Mouse (Mus musculus) forebrain, postnatal 0 days (tissue): Measurements from ENCODE around the gene Pex14. TPM values are rescaled to one million over a fixed set of nuclear protein-coding genes. Genes with fewer than 3 reads are reported as not detected.

Experiments
- ATAC-seq: fragments of 200-750 bp; cut with Nextera tagmentation; 2 replicates; pipeline ENCODE4 v1.8.0; 2017; ENCODE audit warnings: mild to moderate bottlenecking, moderate library complexity
- DNase-seq: peaks from one replicate; pipeline ENCODE4 v3.0.0-alpha.2; 2015
- H3K27ac ChIP-seq: fragments of 300-500 bp; sonication (generic); 2 replicates; pipeline ENCODE4 v1.5.1; 2014; ENCODE audit warnings: low read depth, mild to moderate bottlenecking, antibody characterized with exemption, low read length, moderate library complexity, mixed read lengths
- H3K27me3 ChIP-seq: fragments of 300-500 bp; sonication (generic); 2 replicates; pipeline ENCODE4 v1.6.1; 2014; ENCODE audit warnings: mild to moderate bottlenecking, low read length, mixed read lengths; ENCODE audit not compliant: insufficient read depth
- H3K36me3 ChIP-seq: fragments of 300-500 bp; sonication (generic); 2 replicates; pipeline ENCODE4 v1.6.1; 2014; ENCODE audit warnings: mild to moderate bottlenecking, moderate library complexity; ENCODE audit not compliant: insufficient read depth
- H3K4me1 ChIP-seq: fragments of 300-500 bp; sonication (generic); 2 replicates; pipeline ENCODE4 v1.6.1; 2014; ENCODE audit warnings: antibody characterized with exemption; ENCODE audit not compliant: insufficient read depth
- H3K4me2 ChIP-seq: fragments of 300-500 bp; sonication (generic); 2 replicates; pipeline ENCODE4 v1.6.1; 2014; ENCODE audit warnings: low read depth, mild to moderate bottlenecking, moderate library complexity
- H3K4me3 ChIP-seq: fragments of 300-500 bp; sonication (generic); 2 replicates; pipeline ENCODE4 v1.5.1; 2014; ENCODE audit warnings: low read depth, low read length, mixed read lengths
- H3K9ac ChIP-seq: fragments of 300-500 bp; sonication (generic); 2 replicates; pipeline ENCODE4 v1.6.1; 2014; ENCODE audit warnings: mild to moderate bottlenecking
- H3K9me3 ChIP-seq: fragments of 300-500 bp; sonication (generic); 2 replicates; pipeline ENCODE4 v1.6.1; 2016; ENCODE audit warnings: low read length
- CTCF ChIP-seq: sonication (generic); IDR thresholded peaks from 2 replicates; pipeline ENCODE4 v1.5.1; 2016; ENCODE audit warnings: antibody characterized with exemption, control low read depth, low read depth
- WGBS: fragments of 180-500 bp; shearing (Covaris S2); extraction: QIAGEN DNeasy Blood & Tissue Kit; methylation state at CpG from one replicate; pipeline ENCODE4 v1.1.7; 2014; 5-methylcytosine and 5-hydroxymethylcytosine counted together
- polyA plus RNA-seq: library from polyadenylated mRNA; unstranded; fragments of >200 nt; fragmentation: Nextera tagmentation; extraction: Ambion mirVana; gene quantifications from 2 replicates; pipeline ENCODE4 v1.2.1, GENCODE M21; 2015
- total RNA-seq: library from RNA; depleted of rRNA; stranded (reverse); fragments of >200 nt; gene quantifications from 2 replicates; pipeline ENCODE4 v1.2.3, GENCODE M21; 2014

The Pex14 gene
- total and polyA plus RNA-seq, 2 experiments from 2014 or later = 66.5 to 66.6 TPM

- H3K4me3 ChIP-seq = no peak overlapping the region
- 95% methylated on average over 8 of the region's 8 CpGs for WGBS
- no peak for TF ChIP-seq CTCF
Observed at GRCm38 (mm10) chr4:149080111-149080510, 19.6 kb downstream of the Pex14 start.

GRCm38 (mm10) chr4:149079629-149080028, 20.0 kb downstream of the Pex14 start:
- H3K27me3 ChIP-seq = no peaks in the 10 kb centered on the region

More at GRCm38 (mm10) chr4:149080111-149080510, 19.6 kb downstream of the Pex14 start:
- Histone ChIP-seq H3K27me3 (no peaks in the 10 kb centered on the region), H3K4me2 (no peak overlapping the region), H3K36me3 (peaks cover 3% of the 10 kb centered on the region; the same call in 1 of the 2 replicates), H3K4me1 (0 out of 2 replicates have a peak, but pooled peaks cover 10% of the 10 kb centered on the region), H3K9ac (no peak overlapping the region), H3K9me3 (no peaks in the 10 kb centered on the region), H3K27ac (no peak overlapping the region)
- ATAC-seq (no peak), DNase-seq (no peak)

GRCm38 (mm10) chr4:149078261-149078660, 21.4 kb downstream of the Pex14 start:
- Histone ChIP-seq H3K27ac (no peak overlapping the region), H3K27me3 (no peaks in the 10 kb centered on the region), H3K4me2 (no peak overlapping the region), H3K9me3 (no peaks in the 10 kb centered on the region), H3K9ac (no peak overlapping the region), H3K4me1 (0 out of 2 replicates have a peak, but pooled peaks cover 10% of the 10 kb centered on the region), H3K36me3 (peaks cover 6% of the 10 kb centered on the region), H3K4me3 (no peak overlapping the region)
- WGBS = 67% methylated on average over 4 of the region's 4 CpGs
- no peak for TF ChIP-seq CTCF
- DNase-seq = no peak
- ATAC-seq = no peak

More at GRCm38 (mm10) chr4:149079629-149080028, 20.0 kb downstream of the Pex14 start:
- Histone ChIP-seq H3K9ac (no peak overlapping the region), H3K4me1 (0 out of 2 replicates have a peak, but pooled peaks cover 10% of the 10 kb centered on the region), H3K4me3 (no peak overlapping the region), H3K4me2 (no peak overlapping the region), H3K36me3 (peaks cover 6% of the 10 kb centered on the region), H3K9me3 (no peaks in the 10 kb centered on the region), H3K27ac (no peak overlapping the region)
- no peak for TF ChIP-seq CTCF
- ATAC-seq (no peak), DNase-seq (no peak)
- 92% methylated on average over 6 of the region's 6 CpGs for WGBS

GRCm38 (mm10) chr4:149075871-149076575, 23.7 kb downstream of the Pex14 start:
- peak; percentile 76 for TF ChIP-seq CTCF
- Histone ChIP-seq H3K36me3 (peaks cover 6% of the 10 kb centered on the region), H3K9ac (no peak overlapping the region), H3K4me1 (0 out of 2 replicates have a peak, but pooled peaks cover 6% of the 10 kb centered on the region), H3K27ac (no peak overlapping the region), H3K4me2 (no peak overlapping the region), H3K4me3 (no peak overlapping the region), H3K9me3 (no peaks in the 10 kb centered on the region), H3K27me3 (no peaks in the 10 kb centered on the region)
- peak; percentile 88 for ATAC-seq
- WGBS = 21% methylated on average over 10 of the region's 10 CpGs
- peak; percentile 89 for DNase-seq

- no peak overlapping the region for H3K4me2 ChIP-seq
- no peaks in the 10 kb centered on the region for H3K9me3 ChIP-seq
- DNase-seq = no peak
- peaks cover 6% of the 10 kb centered on the region for H3K36me3 ChIP-seq
- no peak overlapping the region for H3K27ac ChIP-seq
- H3K4me3 ChIP-seq = no peak overlapping the region
- H3K27me3 ChIP-seq = no peaks in the 10 kb centered on the region
- no peak for TF ChIP-seq CTCF
- 0 out of 2 replicates have a peak, but pooled peaks cover 6% of the 10 kb centered on the region for H3K4me1 ChIP-seq
- H3K9ac ChIP-seq = no peak overlapping the region
- no peak for ATAC-seq
- WGBS = 85% methylated on average over 13 of the region's 13 CpGs
Observed at GRCm38 (mm10) chr4:149075073-149075472, 24.6 kb downstream of the Pex14 start.

GRCm38 (mm10) chr4:149066672-149067551, 32.8 kb downstream of the Pex14 start:
- DNase-seq = peak; percentile 47
- Histone ChIP-seq H3K36me3 (no peaks in the 10 kb centered on the region), H3K27ac (no peak overlapping the region), H3K4me1 (no peaks in the 10 kb centered on the region), H3K9ac (no peak overlapping the region), H3K27me3 (no peaks in the 10 kb centered on the region; the same call in 1 of the 2 replicates), H3K4me2 (no peak overlapping the region), H3K9me3 (no peaks in the 10 kb centered on the region), H3K4me3 (no peak overlapping the region)
- ATAC-seq = peak; percentile 90
- TF ChIP-seq CTCF = peak; percentile 69
- WGBS = 73% methylated on average over 22 of the region's 22 CpGs
